Mouse (Mus musculus) B cell, adult 2 months (primary cell): ENCODE data around the gene Tnnc2.

Experiments
- DNase-seq, 2 experiments: peaks; one replicate each; pipeline ENCODE4 v3.0.0; 2022

Gene Tnnc2

GRCm38 (mm10) chr2:164771123-164771522 is 8.6 kb downstream of the Tnnc2 start:
- no peak for DNase-seq

GRCm38 (mm10) chr2:164770279-164770678 is 9.5 kb downstream of the Tnnc2 start:
- no peak for DNase-seq

- peak; percentile 93 to 95 for DNase-seq
Measured at GRCm38 (mm10) chr2:164769258-164770037, 10.3 kb downstream of the Tnnc2 start, which contains the start of gene Ube2c. Gene Ube2c (plus strand): TSS chr2:164769898.

- DNase-seq, result no peak
Measured at GRCm38 (mm10) chr2:164767812-164768540, 11.8 kb downstream of the Tnnc2 start.

GRCm38 (mm10) chr2:164765841-164766240 is 13.9 kb downstream of the Tnnc2 start:
- no peak for DNase-seq

- DNase-seq, result no peak
Measured at GRCm38 (mm10) chr2:164762593-164762992, 17.2 kb downstream of the Tnnc2 start.

- DNase-seq, result no peak
Measured at GRCm38 (mm10) chr2:164761971-164762370, 17.8 kb downstream of the Tnnc2 start.

- DNase-seq, result no peak
Measured at GRCm38 (mm10) chr2:164761502-164761901, 18.3 kb downstream of the Tnnc2 start.

GRCm38 (mm10) chr2:164760059-164760833 is 19.5 kb downstream of the Tnnc2 start:
- DNase-seq, result no peak

- DNase-seq, result no peak
Measured at GRCm38 (mm10) chr2:164758692-164759091, 21.1 kb downstream of the Tnnc2 start.

GRCm38 (mm10) chr2:164757841-164758240 is 21.9 kb downstream of the Tnnc2 start:
- no peak for DNase-seq

GRCm38 (mm10) chr2:164754800-164755199 is 25.0 kb downstream of the Tnnc2 start:
- no peak for DNase-seq

- no peak for DNase-seq
Measured at GRCm38 (mm10) chr2:164754105-164754504, 25.7 kb downstream of the Tnnc2 start.

GRCm38 (mm10) chr2:164752454-164752853 is 27.3 kb downstream of the Tnnc2 start:
- DNase-seq, result no peak

GRCm38 (mm10) chr2:164748991-164749390 is 30.8 kb downstream of the Tnnc2 start:
- no peak for DNase-seq

- no peak for DNase-seq
Measured at GRCm38 (mm10) chr2:164748191-164748590, 31.6 kb downstream of the Tnnc2 start.

- no peak for DNase-seq
Measured at GRCm38 (mm10) chr2:164746693-164747092, 33.1 kb downstream of the Tnnc2 start.

- peak; percentile 96 to 97 for DNase-seq
Measured at GRCm38 (mm10) chr2:164745843-164746479, 33.8 kb downstream of the Tnnc2 start, which contains the start of the genes Wfdc3 and Dnttip1. Gene Wfdc3 (minus strand): TSS chr2:164745931. Gene Dnttip1 (plus strand): TSS chr2:164745983.

- DNase-seq, result no peak
Measured at GRCm38 (mm10) chr2:164744987-164745386, 34.8 kb downstream of the Tnnc2 start.

GRCm38 (mm10) chr2:164739876-164740275 is 39.9 kb downstream of the Tnnc2 start:
- no peak for DNase-seq

GRCm38 (mm10) chr2:164737377-164738090 is 42.2 kb downstream of the Tnnc2 start:
- DNase-seq, result no peak

GRCm38 (mm10) chr2:164735446-164735845 is 44.3 kb downstream of the Tnnc2 start:
- no peak for DNase-seq
